Mouse (Mus musculus) megakaryocyte, embryonic 14.5 days (primary cell): ENCODE measurements at regions not wholly inside any gene's neighbourhood (a gene's known extent, or its start where the extent isn't known, plus 50 kb on each side); places are given as distances from the start of the nearest gene placed in this dataset.

Experiments
- FLI1 ChIP-seq: IDR thresholded peaks from 2 replicates; pipeline ENCODE4 v1.6.1; 2012; ENCODE audit warnings: low read length, inconsistent platforms, mixed read lengths
- GATA1 ChIP-seq: IDR thresholded peaks from 3 replicates; pipeline ENCODE4 v1.6.1; 2012; ENCODE audit warnings: mixed read lengths, low read length, inconsistent platforms, borderline replicate concordance

GRCm38 (mm10) chr8:89498088-89498695, 454.2 kb upstream of the Sall1 start:
- TF ChIP-seq GATA1: no peak
- no peak for TF ChIP-seq FLI1
